Mouse (Mus musculus): ENCODE results near the gene Syngr4.
"Not testable (repeated sequence)": the region's sequence is repeated elsewhere in the genome, so short reads cannot be mapped to it uniquely, and the experiment has no call there.

Gene Syngr4

GRCm38 (mm10) chr7:45896517-45897257 lies at the start of gene Syngr4, which contains the start of gene Tmem143:
Gene Syngr4, minus strand, starts transcription at chr7:45896714.
Gene Tmem143, plus strand, starts transcription at chr7:45896941.
- DNase-seq = peak; percentile 99

GRCm38 (mm10) chr7:45943280-45943679 lies 46.8 kb upstream of the Syngr4 start:
- not testable (repeated sequence) for DNase-seq

GRCm38 (mm10) chr7:45941986-45942385 lies 45.5 kb upstream of the Syngr4 start:
- no peak for DNase-seq

GRCm38 (mm10) chr7:45939836-45940235 lies 43.3 kb upstream of the Syngr4 start:
- DNase-seq = no peak

GRCm38 (mm10) chr7:45935114-45935513 lies 38.6 kb upstream of the Syngr4 start:
- peak; percentile 38 for DNase-seq

- not testable (repeated sequence) for DNase-seq
Measured at GRCm38 (mm10) chr7:45933766-45934165, 37.3 kb upstream of the Syngr4 start.

- no peak for DNase-seq
Measured at GRCm38 (mm10) chr7:45929688-45930087, 33.2 kb upstream of the Syngr4 start.

GRCm38 (mm10) chr7:45928626-45929295 lies 32.2 kb upstream of the Syngr4 start:
- no peak for DNase-seq

GRCm38 (mm10) chr7:45924429-45924816 lies 27.9 kb upstream of the Syngr4 start:
- no peak for DNase-seq

- no peak for DNase-seq
Measured at GRCm38 (mm10) chr7:45923762-45924428, 27.4 kb upstream of the Syngr4 start, which contains the start of gene Ccdc114. Gene Ccdc114, plus strand, starts transcription at chr7:45924072.

- peak; percentile 76 for DNase-seq
Measured at GRCm38 (mm10) chr7:45922928-45923761, 26.6 kb upstream of the Syngr4 start.

- DNase-seq = no peak
Measured at GRCm38 (mm10) chr7:45921950-45922600, 25.6 kb upstream of the Syngr4 start.

GRCm38 (mm10) chr7:45921242-45921621 lies 24.7 kb upstream of the Syngr4 start, which contains the start of gene Emp3:
Gene Emp3, minus strand, starts transcription at chr7:45921404.
- DNase-seq = no peak

- no peak for DNase-seq
Measured at GRCm38 (mm10) chr7:45920583-45921241, 24.2 kb upstream of the Syngr4 start.

- no peak for DNase-seq
Measured at GRCm38 (mm10) chr7:45919761-45920160, 23.2 kb upstream of the Syngr4 start.

GRCm38 (mm10) chr7:45919083-45919671 lies 22.7 kb upstream of the Syngr4 start:
- no peak for DNase-seq

- no peak for DNase-seq
Measured at GRCm38 (mm10) chr7:45917926-45918325, 21.4 kb upstream of the Syngr4 start.

- no peak for DNase-seq
Measured at GRCm38 (mm10) chr7:45917004-45917704, 20.6 kb upstream of the Syngr4 start.

- no peak for DNase-seq
Measured at GRCm38 (mm10) chr7:45916056-45917003, 19.8 kb upstream of the Syngr4 start.

Data from cerebellum, adult 11 months (tissue).